Mouse (Mus musculus): ENCODE measurements around the gene Faap20.

The Faap20 gene

GRCm38 (mm10) chr4:155249648-155250351 lies at the start of gene Faap20:
Gene Faap20, plus strand, starts transcription at chr4:155249802.
- under 1% methylated on average over 58 of the region's 58 CpGs for WGBS

GRCm38 (mm10) chr4:155200861-155201390 lies 48.7 kb upstream of the Faap20 start:
- 48% methylated on average over 3 of the region's 3 CpGs for WGBS

- WGBS: 84% methylated on average over 7 of the region's 7 CpGs
Observed at GRCm38 (mm10) chr4:155201764-155202163, 47.8 kb upstream of the Faap20 start.

- WGBS: 51% methylated on average over 6 of the region's 6 CpGs
Observed at GRCm38 (mm10) chr4:155205919-155206318, 43.7 kb upstream of the Faap20 start.

GRCm38 (mm10) chr4:155206498-155206897 lies 43.1 kb upstream of the Faap20 start:
- 64% methylated on average over 8 of the region's 8 CpGs for WGBS

GRCm38 (mm10) chr4:155207841-155208240 lies 41.8 kb upstream of the Faap20 start:
- 45% methylated on average over 3 of the region's 3 CpGs for WGBS

GRCm38 (mm10) chr4:155208613-155209012 lies 41.0 kb upstream of the Faap20 start:
- 45% methylated on average over 7 of the region's 7 CpGs for WGBS

- 76% methylated on average over 5 of the region's 5 CpGs for WGBS
Observed at GRCm38 (mm10) chr4:155209494-155209893, 40.1 kb upstream of the Faap20 start.

GRCm38 (mm10) chr4:155213052-155213751 lies 36.4 kb upstream of the Faap20 start:
- WGBS: 21% methylated on average over 9 of the region's 9 CpGs

- 20% methylated on average over 6 of the region's 6 CpGs for WGBS
Observed at GRCm38 (mm10) chr4:155213752-155214054, 35.9 kb upstream of the Faap20 start.

GRCm38 (mm10) chr4:155214188-155214587 lies 35.4 kb upstream of the Faap20 start:
- WGBS: 37% methylated on average over 6 of the region's 6 CpGs

GRCm38 (mm10) chr4:155214793-155215192 lies 34.8 kb upstream of the Faap20 start:
- 36% methylated on average over 10 of the region's 10 CpGs for WGBS

GRCm38 (mm10) chr4:155215203-155215602 lies 34.4 kb upstream of the Faap20 start:
- 31% methylated on average over 9 of the region's 9 CpGs for WGBS

GRCm38 (mm10) chr4:155215773-155216630 lies 33.6 kb upstream of the Faap20 start:
- WGBS: 20% methylated on average over 12 of the region's 12 CpGs

- WGBS: 44% methylated on average over 12 of the region's 12 CpGs
Observed at GRCm38 (mm10) chr4:155217241-155218103, 32.1 kb upstream of the Faap20 start.

- 39% methylated on average over 9 of the region's 9 CpGs for WGBS
Observed at GRCm38 (mm10) chr4:155218104-155218732, 31.4 kb upstream of the Faap20 start.

- WGBS: 17% methylated on average over 12 of the region's 12 CpGs
Observed at GRCm38 (mm10) chr4:155219271-155220212, 30.1 kb upstream of the Faap20 start.

- WGBS: 1% methylated on average over 14 of the region's 14 CpGs
Observed at GRCm38 (mm10) chr4:155220213-155221100, 29.1 kb upstream of the Faap20 start.

GRCm38 (mm10) chr4:155221106-155221505 lies 28.5 kb upstream of the Faap20 start:
- WGBS: 0% methylated on average over 7 of the region's 7 CpGs

All from cerebral cortex, adult 2 months (tissue).